Mouse (Mus musculus): Measurements from ENCODE around the gene Gm42421.

DNA sequence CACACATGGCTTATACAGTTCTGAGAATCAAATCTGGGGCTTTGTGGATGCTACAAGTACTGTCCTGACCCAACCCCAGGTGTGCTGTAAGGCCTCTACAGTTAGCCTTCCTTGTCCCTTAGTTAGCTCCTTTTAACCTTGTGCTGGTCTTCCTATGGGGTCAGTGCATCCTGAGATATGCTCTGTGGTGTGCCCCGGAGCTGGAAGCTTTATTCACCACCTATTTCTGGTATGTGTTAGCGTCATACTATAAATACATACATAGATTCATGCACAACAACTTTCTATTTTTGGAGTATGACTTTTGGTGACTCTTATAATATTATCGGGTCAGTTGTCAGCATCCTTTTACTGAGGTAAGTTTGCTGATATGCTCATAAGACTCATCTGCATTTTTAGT is 42.7 kb upstream of the Gm42421 start:
- TF ChIP-seq CTCF (IDR thresholded peaks at IDR 0.05; ENCODE audit: low read depth) (no peak), EP300 (optimal IDR thresholded peaks at IDR 0.05) (no peak)

All from stomach, postnatal 0 days (tissue).